Mouse (Mus musculus): Measurements from ENCODE around the gene Arhgap27. TPM values are rescaled to one million over a fixed set of nuclear protein-coding genes. Genes with fewer than 3 reads are reported as not detected.
A peak's percentile ranks its signal among the peaks of the same experiment; 100 is the strongest.

The Arhgap27 gene
- polyA plus RNA-seq, 1 experiment from 2014 or later, result 18.2 TPM

- Histone ChIP-seq H3K9me3 (ENCODE audit: control insufficient read depth, low read length) (no peaks in the 10 kb centered on the region), H3K9ac (ENCODE audit: low read length) (no peak overlapping the region), H3K4me2 (replicated peaks; ENCODE audit: low read depth) (no peak overlapping the region), H3K27me3 (ENCODE audit: control insufficient read depth, insufficient read depth, low read length) (no peaks in the 10 kb centered on the region; the same call in 1 of the 2 replicates), H3K4me1 (replicated peaks; ENCODE audit: control insufficient read depth, insufficient read depth) (0 out of 2 replicates have a peak, but pooled peaks cover 2% of the 10 kb centered on the region), H3K4me3 (ENCODE audit: low read depth, low read length) (no peak overlapping the region), H3K27ac (replicated peaks) (no peak overlapping the region), H3K36me3 (ENCODE audit: control insufficient read depth, insufficient read depth, low read length) (no peaks in the 10 kb centered on the region)
- DNase-seq (ENCODE audit: low spot score) (peak; percentile 48), ATAC-seq (ENCODE audit: low FRiP score, low TSS enrichment) (no peak)
- WGBS, result 52% methylated on average over 4 of the region's 4 CpGs
- TF ChIP-seq EP300 (optimal IDR thresholded peaks at IDR 0.05) (no peak), CTCF (IDR thresholded peaks at IDR 0.05; ENCODE audit: low read depth) (no peak)
Observed at GRCm38 (mm10) chr11:103358316-103358715, 5.2 kb downstream of the Arhgap27 start.

GRCm38 (mm10) chr11:103357710-103358109, 5.8 kb downstream of the Arhgap27 start:
- Histone ChIP-seq H3K27ac (replicated peaks) (0 out of 2 replicates have a peak overlapping the region, but pooled peaks have one; percentile 8), H3K36me3 (ENCODE audit: control insufficient read depth, insufficient read depth, low read length) (no peaks in the 10 kb centered on the region), H3K9me3 (ENCODE audit: control insufficient read depth, low read length) (no peaks in the 10 kb centered on the region), H3K4me1 (replicated peaks; ENCODE audit: control insufficient read depth, insufficient read depth) (0 out of 2 replicates have a peak, but pooled peaks cover 2% of the 10 kb centered on the region), H3K27me3 (ENCODE audit: control insufficient read depth, insufficient read depth, low read length) (no peaks in the 10 kb centered on the region; the same call in 1 of the 2 replicates), H3K4me3 (ENCODE audit: low read depth, low read length) (no peak overlapping the region), H3K9ac (ENCODE audit: low read length) (no peak overlapping the region), H3K4me2 (replicated peaks; ENCODE audit: low read depth) (no peak overlapping the region)
- DNase-seq (ENCODE audit: low spot score) (no peak), ATAC-seq (ENCODE audit: low FRiP score, low TSS enrichment) (no peak)
- WGBS, result 93% methylated on average over 10 of the region's 10 CpGs
- TF ChIP-seq CTCF (IDR thresholded peaks at IDR 0.05; ENCODE audit: low read depth) (no peak), EP300 (optimal IDR thresholded peaks at IDR 0.05) (no peak)

- TF ChIP-seq CTCF (IDR thresholded peaks at IDR 0.05; ENCODE audit: low read depth) (no peak), EP300 (optimal IDR thresholded peaks at IDR 0.05) (no peak)
- Histone ChIP-seq H3K9me3 (ENCODE audit: control insufficient read depth, low read length) (no peaks in the 10 kb centered on the region), H3K27ac (replicated peaks) (peak overlapping the region; percentile 81), H3K36me3 (ENCODE audit: control insufficient read depth, insufficient read depth, low read length) (no peaks in the 10 kb centered on the region), H3K9ac (ENCODE audit: low read length) (no peak overlapping the region), H3K4me1 (replicated peaks; ENCODE audit: control insufficient read depth, insufficient read depth) (0 out of 2 replicates have a peak, but pooled peaks cover 2% of the 10 kb centered on the region), H3K27me3 (ENCODE audit: control insufficient read depth, insufficient read depth, low read length) (no peaks in the 10 kb centered on the region; the same call in 1 of the 2 replicates), H3K4me2 (replicated peaks; ENCODE audit: low read depth) (no peak overlapping the region), H3K4me3 (ENCODE audit: low read depth, low read length) (no peak overlapping the region)
- ATAC-seq (ENCODE audit: low FRiP score, low TSS enrichment) (no peak), DNase-seq (ENCODE audit: low spot score) (peak; percentile 49)
- WGBS, result 78% methylated on average over 16 of the region's 16 CpGs
Observed at GRCm38 (mm10) chr11:103356938-103357670, 6.4 kb downstream of the Arhgap27 start.

DNA sequence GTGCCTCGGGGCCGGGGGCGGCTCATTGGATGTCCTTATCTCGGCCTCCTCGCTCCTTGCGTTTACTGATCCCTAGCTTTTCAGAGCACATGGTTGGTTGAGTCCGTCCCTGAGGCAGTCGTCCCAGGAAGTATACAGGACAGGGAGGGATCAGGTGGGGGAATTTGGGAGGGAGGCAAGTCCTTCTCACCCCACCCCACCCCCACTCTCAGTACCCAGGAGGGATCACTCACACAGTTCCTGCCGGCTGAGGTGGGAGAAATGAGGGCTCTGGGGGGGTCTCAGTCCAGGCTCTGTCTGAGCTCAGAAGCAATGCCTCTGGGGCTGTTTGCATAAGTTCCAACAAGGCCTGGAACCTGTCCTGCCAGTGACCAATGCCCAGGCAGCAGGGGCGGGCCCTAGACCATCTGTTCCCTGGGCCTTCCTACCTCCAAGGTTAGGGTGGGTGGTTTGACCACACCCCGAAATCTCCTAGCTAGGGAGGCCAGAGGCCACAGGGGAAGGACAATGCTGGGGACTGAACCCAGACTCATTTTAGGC, 7.4 kb downstream of the Arhgap27 start:
- TF ChIP-seq EP300 (optimal IDR thresholded peaks at IDR 0.05) (no peak), CTCF (IDR thresholded peaks at IDR 0.05; ENCODE audit: low read depth) (no peak)
- DNase-seq (ENCODE audit: low spot score) (peak; percentile 81), ATAC-seq (ENCODE audit: low FRiP score, low TSS enrichment) (peak; percentile 57)
- 0 out of 2 replicates have a peak, but pooled peaks cover 2% of the 10 kb centered on the region for H3K4me1 ChIP-seq (replicated peaks; ENCODE audit: control insufficient read depth, insufficient read depth)
- no peaks in the 10 kb centered on the region for H3K36me3 ChIP-seq (ENCODE audit: control insufficient read depth, insufficient read depth, low read length)
- no peaks in the 10 kb centered on the region; the same call in 1 of the 2 replicates for H3K27me3 ChIP-seq (ENCODE audit: control insufficient read depth, insufficient read depth, low read length)
- H3K9me3 ChIP-seq (ENCODE audit: control insufficient read depth, low read length), result no peaks in the 10 kb centered on the region
- peak overlapping the region; percentile 50 for H3K9ac ChIP-seq (ENCODE audit: low read length)
- WGBS, result 26% methylated on average over 11 of the region's 11 CpGs
- H3K27ac ChIP-seq (replicated peaks), result peak overlapping the region; percentile 81
- peak overlapping the region; percentile 19; the same call in 1 of the 2 replicates for H3K4me3 ChIP-seq (ENCODE audit: low read depth, low read length)
- H3K4me2 ChIP-seq (replicated peaks; ENCODE audit: low read depth), result peak overlapping the region; percentile 38

DNA sequence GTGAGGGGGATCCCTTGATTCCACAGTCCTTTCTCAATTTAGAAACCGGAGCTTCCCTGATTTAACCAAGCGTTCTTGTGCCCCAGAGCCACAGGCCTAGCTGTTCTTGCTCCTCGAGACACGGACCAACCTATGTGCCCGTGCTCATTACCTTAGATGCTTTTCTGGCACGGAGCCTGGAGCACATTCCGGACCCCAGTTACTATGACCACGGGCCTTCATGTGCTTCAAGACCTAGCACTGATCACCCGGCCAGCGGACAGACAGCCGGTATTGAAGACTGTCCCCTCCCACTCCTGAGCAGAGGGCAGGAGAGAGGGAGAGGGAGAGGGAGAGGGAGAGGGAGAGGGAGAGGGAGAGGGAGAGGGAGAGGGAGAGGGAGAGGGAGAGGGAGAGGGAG, 8.2 kb downstream of the Arhgap27 start:
- Histone ChIP-seq H3K27me3 (ENCODE audit: control insufficient read depth, insufficient read depth, low read length) (no peaks in the 10 kb centered on the region), H3K36me3 (ENCODE audit: control insufficient read depth, insufficient read depth, low read length) (no peaks in the 10 kb centered on the region), H3K9ac (ENCODE audit: low read length) (peak overlapping the region; percentile 23; the same call in 1 of the 2 replicates), H3K27ac (replicated peaks) (peak overlapping the region; percentile 2; the same call in 1 of the 2 replicates), H3K4me3 (ENCODE audit: low read depth, low read length) (0 out of 2 replicates have a peak overlapping the region, but pooled peaks have one; percentile 0), H3K4me1 (replicated peaks; ENCODE audit: control insufficient read depth, insufficient read depth) (0 out of 2 replicates have a peak, but pooled peaks cover 2% of the 10 kb centered on the region), H3K4me2 (replicated peaks; ENCODE audit: low read depth) (peak overlapping the region; percentile 32; the same call in 1 of the 2 replicates), H3K9me3 (ENCODE audit: control insufficient read depth, low read length) (no peaks in the 10 kb centered on the region)
- DNase-seq (ENCODE audit: low spot score) (peak; percentile 73), ATAC-seq (ENCODE audit: low FRiP score, low TSS enrichment) (peak; percentile 1; the same call in 1 of the 2 replicates)
- WGBS, result 25% methylated on average over 11 of the region's 11 CpGs
- no peak for TF ChIP-seq CTCF (IDR thresholded peaks at IDR 0.05; ENCODE audit: low read depth)
- no peak for TF ChIP-seq EP300 (optimal IDR thresholded peaks at IDR 0.05)

Data from stomach, postnatal 0 days (tissue).